In the genomic region with DNA sequence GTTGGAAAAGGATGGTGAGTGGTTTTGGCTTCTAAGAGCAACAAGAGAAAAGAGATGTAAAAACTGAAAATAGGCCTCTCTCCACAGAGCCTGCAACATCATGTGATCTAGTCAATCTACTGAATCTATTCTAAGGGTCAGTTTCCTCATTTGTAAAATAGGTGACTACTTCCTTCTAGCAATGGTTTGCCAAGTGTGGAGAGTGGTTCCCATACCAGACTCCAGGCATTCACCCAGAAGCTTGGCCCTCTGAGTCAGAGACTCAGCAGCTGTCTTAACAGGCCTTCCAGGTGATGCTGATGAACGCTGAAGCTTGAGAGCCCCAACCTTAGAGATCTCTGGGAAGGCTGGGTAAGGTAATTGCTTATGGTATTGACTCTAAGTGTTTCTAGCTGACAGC, we compare ENCODE assay signal across 35 mouse cellular contexts.
DNase-seq lines count a peak whose midpoint lies in the region; ATAC-seq and TF ChIP-seq lines count a peak whose summit lies in the region.
"Had no signal": no experiment of that assay in that cellular context is flagged by ENCODE, and none has a peak within 500 bp of the region (broad histone marks: within the 10 kb centered on the region; RNA-seq: fewer than 3 reads in every experiment).

No protein-coding gene starts in this region.

- POLR2A ChIA-PET in Patski (lab: Charles Lee): interaction anchor here (0.6 kb wide), 1 partner anchor 65 kb away, joined by 3 read pairs; no protein-coding TSS in a partner anchor

- CTCF ChIA-PET in Patski (lab: Charles Lee): no interaction called here

- no peak for TF ChIP-seq POLR2A in liver, adult 2 months (IDR thresholded peaks at IDR 0.05; ENCODE audit: extremely low read depth, insufficient read depth, low read length)

- no peak overlapping the region for H3K4me3 ChIP-seq in liver, adult 2 months (ENCODE audit: insufficient read depth, low read depth, low read length)
- H3K4me3 ChIP-seq in liver, embryonic 12.5 days: no peak overlapping the region
- H3K4me3 ChIP-seq in hindbrain, embryonic 13.5 days: no peak overlapping the region
- H3K4me3 ChIP-seq: embryonic facial prominence, embryonic 13.5 days; heart, embryonic 12.5 days; hindbrain, embryonic 15.5 days; kidney, embryonic 15.5 days; left cerebral cortex, adult 2 months; megakaryocyte, embryonic 14.5 days had no signal

- H3K9me3 ChIP-seq in liver, embryonic 12.5 days (replicated peaks): no peaks in the 10 kb centered on the region
- H3K9me3 ChIP-seq in hindbrain, embryonic 13.5 days: no peaks in the 10 kb centered on the region
- H3K9me3 ChIP-seq: embryonic facial prominence, embryonic 13.5 days; heart, embryonic 12.5 days; hindbrain, embryonic 15.5 days; kidney, embryonic 15.5 days had no signal

- in situ Hi-C loops in Patski (cut with MboI; ENCODE audit: low pct_unique_long_range_greater_than_20kb): no loop called here

- no peaks in the 10 kb centered on the region for H3K79me2 ChIP-seq in liver, adult 2 months (ENCODE audit: control insufficient read depth, insufficient read depth, low read length)

- H3K27ac ChIP-seq in liver, adult 2 months (replicated peaks; ENCODE audit: insufficient read depth, low read depth, low read length): no peak overlapping the region
- no peak overlapping the region for H3K27ac ChIP-seq in liver, embryonic 12.5 days
- no peak overlapping the region for H3K27ac ChIP-seq in hindbrain, embryonic 13.5 days
- H3K27ac ChIP-seq: embryonic facial prominence, embryonic 13.5 days; hindbrain, embryonic 15.5 days; kidney, embryonic 15.5 days; left cerebral cortex, adult 2 months; liver, embryonic 14.5 days; stomach, postnatal 0 days had no signal

- DNase-seq in liver, adult 2 months (ENCODE audit: extremely low read depth, low read depth, low spot score): peak; percentile 5
- DNase-seq in Patski (ENCODE audit: low read depth, low spot score): peak; percentile 17
- DNase-seq in splenic B cell, adult 2 months (ENCODE audit: low read depth, low spot score): peak; percentile 14
- DNase-seq in adrenal gland, postnatal 10 days: no peak
- DNase-seq: adrenal gland, postnatal 25 days; B cell, adult 2 months; cerebellum, adult 8-10 months; cerebellum, postnatal 36 days; embryo, embryonic 11 days; forebrain, postnatal 0 days; gastrocnemius, postnatal 10 days; heart, adult 11 months; heart, postnatal 4 days; kidney, adult 18-20 months; kidney, postnatal 25 days; left cerebral cortex, postnatal 4 days; lung, adult 2 months; lung, postnatal 10 days; midbrain, embryonic 14.5 days; right cerebral cortex, adult 18-20 months; spleen, adult 18-20 months; thymus, adult 18-20 months; thymus, postnatal 25 days had no signal

- H3K36me3 ChIP-seq in liver, adult 2 months (ENCODE audit: control insufficient read depth, insufficient read depth, low read length): no peaks in the 10 kb centered on the region
- no peaks in the 10 kb centered on the region for H3K36me3 ChIP-seq in liver, embryonic 12.5 days
- H3K36me3 ChIP-seq in splenic B cell, adult 2 months (ENCODE audit: control insufficient read depth, insufficient read depth, low read length, poor library complexity, severe bottlenecking): no peaks in the 10 kb centered on the region
- no peaks in the 10 kb centered on the region for H3K36me3 ChIP-seq in hindbrain, embryonic 13.5 days
- H3K36me3 ChIP-seq: embryonic facial prominence, embryonic 13.5 days; heart, embryonic 12.5 days; hindbrain, embryonic 15.5 days; kidney, embryonic 15.5 days had no signal

- 97% methylated on average over 1 of the region's 1 CpGs for WGBS in liver, adult 2 months
- WGBS in liver, embryonic 12.5 days (ENCODE audit: insufficient replicate concordance): 76% methylated on average over 1 of the region's 1 CpGs
- WGBS in hindbrain, embryonic 13.5 days: 96% methylated on average over 1 of the region's 1 CpGs

- no peak overlapping the region for H3K4me2 ChIP-seq in liver, embryonic 12.5 days
- no peak overlapping the region for H3K4me2 ChIP-seq in hindbrain, embryonic 13.5 days
- H3K4me2 ChIP-seq: embryonic facial prominence, embryonic 13.5 days; heart, embryonic 12.5 days; hindbrain, embryonic 15.5 days; kidney, embryonic 15.5 days had no signal

- TF ChIP-seq CTCF in liver, adult 2 months (IDR thresholded peaks at IDR 0.05; ENCODE audit: low read depth, low read length): no peak
- TF ChIP-seq CTCF in Patski (IDR thresholded peaks at IDR 0.05): no peak

- H3K9ac ChIP-seq in liver, adult 2 months (ENCODE audit: low read depth, low read length): no peak overlapping the region
- H3K9ac ChIP-seq in liver, embryonic 12.5 days: no peak overlapping the region
- H3K9ac ChIP-seq in hindbrain, embryonic 13.5 days: no peak overlapping the region
- H3K9ac ChIP-seq: embryonic facial prominence, embryonic 13.5 days; forebrain, postnatal 0 days; heart, embryonic 12.5 days; hindbrain, embryonic 15.5 days; kidney, embryonic 15.5 days; liver, embryonic 14.5 days had no signal

- no peak for ATAC-seq in liver, embryonic 12.5 days
- ATAC-seq in Patski: no peak
- ATAC-seq in granulocyte monocyte progenitor cell, adult 5-6 weeks (replicated peaks; ENCODE audit: poor library complexity, severe bottlenecking): peak; percentile 65
- ATAC-seq in hindbrain, embryonic 13.5 days (ENCODE audit: low FRiP score): no peak
- ATAC-seq in megakaryocyte-erythroid progenitor cell, adult 5-6 weeks (replicated peaks; ENCODE audit: low FRiP score, low TSS enrichment, poor library complexity, severe bottlenecking): no peak
- ATAC-seq: forebrain, postnatal 0 days had no signal

- H3K4me1 ChIP-seq in liver, adult 2 months (ENCODE audit: control insufficient read depth, insufficient read depth, low read length): no peaks in the 10 kb centered on the region
- no peaks in the 10 kb centered on the region for H3K4me1 ChIP-seq in liver, embryonic 12.5 days
- no peaks in the 10 kb centered on the region for H3K4me1 ChIP-seq in hindbrain, embryonic 13.5 days (replicated peaks)
- H3K4me1 ChIP-seq: embryonic facial prominence, embryonic 13.5 days; heart, embryonic 12.5 days; hindbrain, embryonic 15.5 days; kidney, embryonic 15.5 days had no signal

- H3K27me3 ChIP-seq in liver, adult 2 months (ENCODE audit: control insufficient read depth, insufficient read depth, low read length): no peaks in the 10 kb centered on the region; the same call in 1 of the 2 replicates
- no peaks in the 10 kb centered on the region for H3K27me3 ChIP-seq in liver, embryonic 12.5 days (replicated peaks)
- no peaks in the 10 kb centered on the region for H3K27me3 ChIP-seq in Patski
- H3K27me3 ChIP-seq in splenic B cell, adult 2 months (ENCODE audit: control insufficient read depth, insufficient read depth, low read length, poor library complexity, severe bottlenecking): no peaks in the 10 kb centered on the region
- H3K27me3 ChIP-seq in hindbrain, embryonic 13.5 days: no peaks in the 10 kb centered on the region
- H3K27me3 ChIP-seq: embryonic facial prominence, embryonic 13.5 days; heart, embryonic 12.5 days; hindbrain, embryonic 15.5 days; kidney, embryonic 15.5 days had no signal
